Mouse (Mus musculus) liver, postnatal 0 days (tissue): ENCODE measurements around the gene Fam126a.

Experiments used
- CTCF ChIP-seq: sonication (generic); IDR thresholded peaks from 2 replicates; pipeline ENCODE4 v1.5.1; 2016; ENCODE audit warnings: antibody characterized with exemption, low read depth
- EP300 ChIP-seq: IDR thresholded peaks from 2 replicates; pipeline ENCODE4 v1.6.1; 2016; ENCODE audit warnings: antibody characterized with exemption, low read depth, mild to moderate bottlenecking

GRCm38 (mm10) chr5:24077739-24078306 is 47.3 kb upstream of the Fam126a start:
- TF ChIP-seq CTCF (no peak), EP300 (no peak)
